Mouse (Mus musculus) limb, embryonic 13.5 days (tissue): ENCODE results near the gene Set. TPM values are rescaled to one million over a fixed set of nuclear protein-coding genes. Genes with fewer than 3 reads are reported as not detected.
A peak's percentile ranks its signal among the peaks of the same experiment; 100 is the strongest.

Experiments used
- ATAC-seq: fragments of 200-750 bp; cut with Nextera tagmentation; 2 replicates; pipeline ENCODE4 v1.8.0; 2017; ENCODE audit warnings: low read depth, moderate number of reproducible peaks, moderate TSS enrichment; ENCODE audit not compliant: low FRiP score
- H3K27ac ChIP-seq: fragments of 300-500 bp; sonication (generic); 2 replicates; pipeline ENCODE4 v1.5.1; 2015; ENCODE audit warnings: inconsistent platforms, mild to moderate bottlenecking, moderate library complexity
- H3K27me3 ChIP-seq: fragments of 300-500 bp; sonication (generic); 2 replicates; pipeline ENCODE4 v1.6.1; 2015; ENCODE audit warnings: mild to moderate bottlenecking, inconsistent platforms
- H3K36me3 ChIP-seq: fragments of 300-500 bp; sonication (generic); 2 replicates; pipeline ENCODE4 v1.6.1; 2015; ENCODE audit warnings: inconsistent platforms, mild to moderate bottlenecking, moderate library complexity
- H3K4me1 ChIP-seq: fragments of 300-500 bp; sonication (generic); 2 replicates; pipeline ENCODE4 v1.6.1; 2015; ENCODE audit warnings: inconsistent platforms
- H3K4me2 ChIP-seq: fragments of 300-500 bp; sonication (generic); replicated peaks from 2 replicates; pipeline ENCODE4 v1.6.1; 2015; ENCODE audit warnings: inconsistent platforms, mild to moderate bottlenecking, moderate library complexity
- H3K4me3 ChIP-seq: fragments of 300-500 bp; sonication (generic); 2 replicates; pipeline ENCODE4 v1.5.1; 2015; ENCODE audit warnings: moderate library complexity, mild to moderate bottlenecking, inconsistent platforms
- H3K9ac ChIP-seq: fragments of 300-500 bp; sonication (generic); 2 replicates; pipeline ENCODE4 v1.6.1; 2015; ENCODE audit warnings: mild to moderate bottlenecking, inconsistent platforms
- H3K9me3 ChIP-seq: fragments of 300-500 bp; sonication (generic); 2 replicates; pipeline ENCODE4 v1.6.1; 2016; ENCODE audit warnings: inconsistent platforms
- WGBS: fragments of 180-500 bp; shearing (Covaris S2); methylation state at CpG from one replicate; pipeline ENCODE4 v1.1.7; 2015; 5-methylcytosine and 5-hydroxymethylcytosine counted together
- polyA plus RNA-seq: library from polyadenylated mRNA; unstranded; fragments of >200 nt; fragmentation: Nextera tagmentation; extraction: Ambion mirVana; gene quantifications from 2 replicates; pipeline ENCODE4 v1.2.1, GENCODE M21; 2015

Set gene
- polyA plus RNA-seq, 1 experiment from 2014 or later, result 514 TPM

GRCm38 (mm10) chr2:30095882-30096527, 38.8 kb downstream of the Set start:
- ATAC-seq, result no peak
- H3K27ac ChIP-seq, result no peak overlapping the region
- no peaks in the 10 kb centered on the region for H3K9me3 ChIP-seq
- H3K9ac ChIP-seq, result 0 out of 2 replicates have a peak overlapping the region, but pooled peaks have one; percentile 5
- no peak overlapping the region for H3K4me2 ChIP-seq
- H3K4me1 ChIP-seq, result peaks cover 19% of the 10 kb centered on the region
- no peaks in the 10 kb centered on the region for H3K27me3 ChIP-seq
- 75% methylated on average over 2 of the region's 2 CpGs for WGBS
- H3K4me3 ChIP-seq, result no peak overlapping the region
- H3K36me3 ChIP-seq, result peaks cover 59% of the 10 kb centered on the region

GRCm38 (mm10) chr2:30100214-30100613, 43.0 kb downstream of the Set start:
- no peaks in the 10 kb centered on the region for H3K27me3 ChIP-seq
- no peak overlapping the region for H3K9ac ChIP-seq
- peaks cover 90% of the 10 kb centered on the region for H3K36me3 ChIP-seq
- H3K9me3 ChIP-seq, result no peaks in the 10 kb centered on the region
- no peak overlapping the region for H3K4me2 ChIP-seq
- no peak overlapping the region for H3K27ac ChIP-seq
- 75% methylated on average over 4 of the region's 4 CpGs for WGBS
- no peak for ATAC-seq
- no peak overlapping the region for H3K4me3 ChIP-seq
- H3K4me1 ChIP-seq, result no peaks in the 10 kb centered on the region

- no peaks in the 10 kb centered on the region for H3K27me3 ChIP-seq
- no peak overlapping the region for H3K9ac ChIP-seq
- no peak overlapping the region for H3K4me2 ChIP-seq
- no peak overlapping the region for H3K4me3 ChIP-seq
- H3K4me1 ChIP-seq, result no peaks in the 10 kb centered on the region
- no peak for ATAC-seq
- peaks cover 100% of the 10 kb centered on the region for H3K36me3 ChIP-seq
- no peak overlapping the region for H3K27ac ChIP-seq
- H3K9me3 ChIP-seq, result no peaks in the 10 kb centered on the region
Measured at GRCm38 (mm10) chr2:30106364-30106763, 49.2 kb downstream of the Set start.

GRCm38 (mm10) chr2:30107646-30108045, 50.5 kb downstream of the Set start:
- Histone ChIP-seq H3K27ac (no peak overlapping the region; the same call in 1 of the 2 replicates), H3K9me3 (no peaks in the 10 kb centered on the region), H3K4me3 (no peak overlapping the region), H3K36me3 (peaks cover 99% of the 10 kb centered on the region), H3K27me3 (no peaks in the 10 kb centered on the region), H3K9ac (no peak overlapping the region), H3K4me1 (no peaks in the 10 kb centered on the region), H3K4me2 (no peak overlapping the region)
- WGBS, result 94% methylated on average over 5 of the region's 5 CpGs
- ATAC-seq, result no peak

GRCm38 (mm10) chr2:30108260-30108659, 51.1 kb downstream of the Set start:
- no peaks in the 10 kb centered on the region for H3K27me3 ChIP-seq

GRCm38 (mm10) chr2:30111500-30111899, 54.3 kb downstream of the Set start:
- no peak for ATAC-seq
- H3K4me1 ChIP-seq, result no peaks in the 10 kb centered on the region
- no peaks in the 10 kb centered on the region for H3K9me3 ChIP-seq
- H3K4me3 ChIP-seq, result no peak overlapping the region
- no peak overlapping the region for H3K9ac ChIP-seq
- H3K36me3 ChIP-seq, result peaks cover 74% of the 10 kb centered on the region
- 87% methylated on average over 2 of the region's 2 CpGs for whole genome bisulfite sequencing
- no peaks in the 10 kb centered on the region for H3K27me3 ChIP-seq
- no peak overlapping the region for H3K4me2 ChIP-seq
- no peak overlapping the region for H3K27ac ChIP-seq

More at GRCm38 (mm10) chr2:30108260-30108659, 51.1 kb downstream of the Set start:
- 93% methylated on average over 4 of the region's 4 CpGs for WGBS
- H3K4me3 ChIP-seq, result no peak overlapping the region
- H3K9ac ChIP-seq, result no peak overlapping the region; the same call in 1 of the 2 replicates
- H3K4me1 ChIP-seq, result no peaks in the 10 kb centered on the region
- peaks cover 99% of the 10 kb centered on the region for H3K36me3 ChIP-seq
- H3K27ac ChIP-seq, result no peak overlapping the region
- H3K9me3 ChIP-seq, result no peaks in the 10 kb centered on the region
- no peak for ATAC-seq
- no peak overlapping the region for H3K4me2 ChIP-seq

GRCm38 (mm10) chr2:30112564-30112963, 55.4 kb downstream of the Set start:
- no peak overlapping the region for H3K27ac ChIP-seq
- H3K4me2 ChIP-seq, result no peak overlapping the region
- no peaks in the 10 kb centered on the region for H3K4me1 ChIP-seq
- ATAC-seq, result no peak
- H3K27me3 ChIP-seq, result no peaks in the 10 kb centered on the region
- WGBS, result 87% methylated on average over 5 of the region's 5 CpGs
- no peak overlapping the region for H3K9ac ChIP-seq
- H3K36me3 ChIP-seq, result peaks cover 64% of the 10 kb centered on the region
- H3K4me3 ChIP-seq, result no peak overlapping the region
- no peaks in the 10 kb centered on the region for H3K9me3 ChIP-seq

GRCm38 (mm10) chr2:30119641-30120051, 62.5 kb downstream of the Set start:
- H3K27me3 ChIP-seq, result no peaks in the 10 kb centered on the region
- H3K9ac ChIP-seq, result no peak overlapping the region
- H3K36me3 ChIP-seq, result peaks cover 16% of the 10 kb centered on the region
- no peak for ATAC-seq
- H3K9me3 ChIP-seq, result no peaks in the 10 kb centered on the region
- no peak overlapping the region for H3K4me2 ChIP-seq
- H3K27ac ChIP-seq, result no peak overlapping the region
- WGBS, result 39% methylated on average over 6 of the region's 6 CpGs
- H3K4me3 ChIP-seq, result no peak overlapping the region
- H3K4me1 ChIP-seq, result peaks cover 16% of the 10 kb centered on the region

- H3K4me3 ChIP-seq, result no peak overlapping the region
Measured at GRCm38 (mm10) chr2:30120269-30120668, 63.1 kb downstream of the Set start.

More at GRCm38 (mm10) chr2:30120269-30120668, 63.1 kb downstream of the Set start:
- H3K4me2 ChIP-seq, result no peak overlapping the region
- WGBS, result 83% methylated on average over 4 of the region's 4 CpGs
- peaks cover 12% of the 10 kb centered on the region for H3K36me3 ChIP-seq
- H3K27me3 ChIP-seq, result no peaks in the 10 kb centered on the region
- peaks cover 20% of the 10 kb centered on the region for H3K4me1 ChIP-seq
- no peak overlapping the region for H3K27ac ChIP-seq
- H3K9me3 ChIP-seq, result no peaks in the 10 kb centered on the region
- ATAC-seq, result no peak
- no peak overlapping the region for H3K9ac ChIP-seq

Other genes starting within 250 kb of the Set start
- 24.3 and 27.2 TPM in 2 replicates for gene Urm1, start 237.3 kb upstream of the Set start, polyA plus RNA-seq
- 28.8 and 33.4 TPM in 2 replicates for gene Cercam, start 188.2 kb upstream of the Set start, polyA plus RNA-seq
- gene Odf2, start 168.2 kb upstream of the Set start, polyA plus RNA-seq, result 64.4 and 68.9 TPM in 2 replicates
- 74.2 and 75.1 TPM in 2 replicates for gene Gle1, start 122.0 kb upstream of the Set start, polyA plus RNA-seq
- 85.5 and 90.7 TPM in 2 replicates for gene Sptan1, start 91.8 kb upstream of the Set start, polyA plus RNA-seq
- 40.4 and 42.5 TPM in 2 replicates for gene Wdr34, start 8.5 kb upstream of the Set start, polyA plus RNA-seq
- gene Pkn3, start 20.3 kb downstream of the Set start, polyA plus RNA-seq, result 8.6 and 10.0 TPM in 2 replicates
- 25.3 and 27.9 TPM in 2 replicates for gene Zdhhc12, start 36.3 kb downstream of the Set start, polyA plus RNA-seq
- 11.2 and 12.5 TPM in 2 replicates for gene Zer1, start 67.2 kb downstream of the Set start, polyA plus RNA-seq
- gene Tbc1d13, start 76.4 kb downstream of the Set start, polyA plus RNA-seq, result 10.1 and 10.7 TPM in 2 replicates
- 17.2 and 19.2 TPM in 2 replicates for gene Endog, start 114.1 kb downstream of the Set start, polyA plus RNA-seq
- 87.8 and 96.7 TPM in 2 replicates for gene Spout1, start 121.1 kb downstream of the Set start, polyA plus RNA-seq
- 7.8 and 8.1 TPM in 2 replicates for gene Kyat1, start 148.5 kb downstream of the Set start, polyA plus RNA-seq
- gene Lrrc8a, start 180.3 kb downstream of the Set start, polyA plus RNA-seq, result 49.1 and 51.6 TPM in 2 replicates
- gene Gm28035, start 183.2 kb downstream of the Set start, polyA plus RNA-seq, result 0.22 TPM in 1 of 2 replicates, not detected in the other
- gene Phyhd1, start 208.8 kb downstream of the Set start, polyA plus RNA-seq, result 4.1 and 4.5 TPM in 2 replicates
- not detected in 2 replicates for gene Gm28038, start 223.7 kb downstream of the Set start, polyA plus RNA-seq
- 30.8 and 32.0 TPM in 2 replicates for gene Dolk, start 229.0 kb downstream of the Set start, polyA plus RNA-seq
- 33.7 and 41.2 TPM in 2 replicates for gene Nup188, start 229.0 kb downstream of the Set start, polyA plus RNA-seq